Mouse (Mus musculus) thymus, postnatal 4 days (tissue): ENCODE results near the gene Ltb.

Experiments used
- DNase-seq: peaks from one replicate; pipeline ENCODE4 v3.0.0; 2021

Gene Ltb

GRCm38 (mm10) chr17:35193881-35194843 is at the start of gene Ltb:
TSS of gene Ltb (plus strand) at chr17:35194439.
- DNase-seq: peak; percentile 89

GRCm38 (mm10) chr17:35146139-35146538 is 48.1 kb upstream of the Ltb start:
- DNase-seq: no peak

- DNase-seq: no peak
These were observed 46.9 kb upstream of the Ltb start for GRCm38 (mm10) chr17:35147348-35147747.

GRCm38 (mm10) chr17:35147922-35148639 is 46.2 kb upstream of the Ltb start:
- no peak for DNase-seq

- DNase-seq: no peak
These were observed 42.1 kb upstream of the Ltb start for GRCm38 (mm10) chr17:35152121-35152520.

GRCm38 (mm10) chr17:35153077-35153476 is 41.2 kb upstream of the Ltb start:
- no peak for DNase-seq

- DNase-seq: no peak
These were observed 40.3 kb upstream of the Ltb start for GRCm38 (mm10) chr17:35153931-35154330.

GRCm38 (mm10) chr17:35154616-35155015 is 39.6 kb upstream of the Ltb start:
- DNase-seq: no peak

- no peak for DNase-seq
These were observed 38.8 kb upstream of the Ltb start for GRCm38 (mm10) chr17:35155451-35155850.

GRCm38 (mm10) chr17:35156461-35157200 is 37.6 kb upstream of the Ltb start:
- no peak for DNase-seq

GRCm38 (mm10) chr17:35157254-35157653 is 37.0 kb upstream of the Ltb start:
- no peak for DNase-seq

- DNase-seq: no peak
These were observed 36.5 kb upstream of the Ltb start for GRCm38 (mm10) chr17:35157661-35158175.

GRCm38 (mm10) chr17:35158850-35159593 is 35.2 kb upstream of the Ltb start:
- DNase-seq: no peak

GRCm38 (mm10) chr17:35159638-35160037 is 34.6 kb upstream of the Ltb start:
- DNase-seq: no peak

- no peak for DNase-seq
These were observed 32.8 kb upstream of the Ltb start for GRCm38 (mm10) chr17:35161421-35161820.

- DNase-seq: no peak
These were observed 32.1 kb upstream of the Ltb start for GRCm38 (mm10) chr17:35162121-35162520.

GRCm38 (mm10) chr17:35162730-35163129 is 31.5 kb upstream of the Ltb start:
- DNase-seq: no peak

- DNase-seq: no peak
These were observed 30.7 kb upstream of the Ltb start for GRCm38 (mm10) chr17:35163326-35164081.

GRCm38 (mm10) chr17:35164218-35164567 is 30.0 kb upstream of the Ltb start:
- DNase-seq: no peak

- peak; percentile 97 for DNase-seq
These were observed 29.4 kb upstream of the Ltb start, which contains the start of gene Prrc2a for GRCm38 (mm10) chr17:35164568-35165450. TSS of gene Prrc2a (minus strand) at chr17:35164897.
